Mouse (Mus musculus) layer of hippocampus, adult 11-12 months (tissue): Measurements from ENCODE around the gene Gpr173.
A peak's percentile ranks its signal among the peaks of the same experiment; 100 is the strongest.
"Not testable (repeated sequence)": the region's sequence is repeated elsewhere in the genome, so short reads cannot be mapped to it uniquely, and the experiment has no call there.

Experiments used
- DNase-seq: peaks from one replicate; pipeline ENCODE4 v3.0.0; 2022; ENCODE audit warnings: low spot score

The Gpr173 gene

DNA sequence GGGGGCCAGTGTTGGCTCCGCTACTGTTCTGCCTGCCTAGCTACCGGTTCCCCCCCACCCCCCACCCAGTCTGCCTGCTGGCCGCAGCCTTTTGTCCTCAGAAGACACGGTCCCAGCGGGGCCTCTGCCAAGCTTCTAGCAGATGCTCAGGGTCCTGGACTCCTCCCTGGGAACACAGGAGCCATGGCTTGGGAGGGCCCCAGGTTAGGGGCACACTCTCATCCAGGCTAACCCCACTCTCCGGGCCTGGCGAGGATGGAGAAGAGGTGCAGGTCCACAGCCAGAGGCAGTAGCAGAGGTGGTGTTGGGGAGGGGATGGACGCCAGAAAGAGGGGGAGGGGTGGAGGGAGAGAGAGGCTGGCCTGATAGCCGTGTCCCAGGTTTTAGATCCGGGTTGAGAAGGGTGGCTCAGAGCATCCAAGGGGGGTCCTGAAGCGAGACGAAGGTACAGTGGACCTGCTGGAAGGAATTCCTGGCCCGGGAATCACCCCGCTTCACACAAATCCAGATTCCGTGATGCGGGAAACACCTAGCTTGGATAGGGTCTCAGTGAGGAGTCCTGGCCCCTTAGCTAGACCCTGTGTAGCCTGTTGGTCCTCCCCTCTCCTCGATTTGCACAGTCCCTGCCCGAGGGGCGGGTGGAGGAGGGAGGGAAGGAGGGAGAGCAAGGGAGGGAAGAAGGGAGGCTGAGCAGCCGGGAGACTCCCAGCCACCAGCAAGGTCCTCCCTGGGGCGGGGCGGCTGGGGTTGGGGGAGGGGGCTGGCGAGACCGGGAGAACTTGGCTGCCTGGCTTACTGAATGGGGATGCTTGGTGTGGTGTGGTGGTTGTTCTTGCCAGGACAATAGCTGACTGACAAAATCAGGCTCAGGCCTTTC lies at the start of gene Gpr173:
Gene Gpr173 (minus strand): TSS at position 308 of the 877 bp plus-strand sequence.
- peak; percentile 42 for DNase-seq

DNA sequence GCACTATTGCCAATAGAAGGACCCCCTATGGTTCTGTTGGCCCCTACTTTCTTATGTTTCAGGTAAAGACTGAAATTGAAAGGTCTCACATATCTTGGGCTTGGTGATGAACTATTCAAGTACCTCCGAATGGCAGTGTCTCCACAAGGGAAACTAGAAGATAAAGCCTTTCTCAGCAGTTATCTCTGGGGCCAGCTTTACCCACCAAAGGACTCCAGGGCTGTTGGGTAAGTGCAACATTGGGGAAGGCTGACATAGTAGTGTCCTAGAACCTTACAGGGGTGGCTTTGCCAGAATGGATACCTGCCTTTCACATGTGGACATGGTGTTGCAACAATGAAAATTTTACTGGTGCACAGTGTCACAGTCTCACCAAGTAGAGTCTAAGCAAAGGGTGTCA lies 34.7 kb upstream of the Gpr173 start:
- DNase-seq: no peak

DNA sequence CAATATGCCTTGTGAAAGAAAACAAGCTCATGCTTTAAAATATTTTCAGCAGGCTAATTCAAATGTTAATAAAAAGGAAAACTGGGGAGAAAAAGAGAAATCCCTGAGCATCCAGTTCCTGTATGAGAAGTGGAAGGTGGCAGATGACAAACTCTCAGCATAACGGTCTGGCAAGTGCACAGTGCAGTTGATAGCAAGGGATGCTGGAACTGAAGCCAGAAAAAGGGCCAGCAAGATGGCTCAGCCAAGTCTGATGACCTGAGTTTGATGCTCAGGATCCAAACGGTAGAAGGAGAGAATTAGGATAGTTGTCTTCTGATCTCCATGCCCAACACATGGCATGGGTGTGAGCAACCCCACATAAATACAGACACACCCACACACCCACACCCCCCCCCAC lies 31.6 kb upstream of the Gpr173 start:
- DNase-seq: no peak

DNA sequence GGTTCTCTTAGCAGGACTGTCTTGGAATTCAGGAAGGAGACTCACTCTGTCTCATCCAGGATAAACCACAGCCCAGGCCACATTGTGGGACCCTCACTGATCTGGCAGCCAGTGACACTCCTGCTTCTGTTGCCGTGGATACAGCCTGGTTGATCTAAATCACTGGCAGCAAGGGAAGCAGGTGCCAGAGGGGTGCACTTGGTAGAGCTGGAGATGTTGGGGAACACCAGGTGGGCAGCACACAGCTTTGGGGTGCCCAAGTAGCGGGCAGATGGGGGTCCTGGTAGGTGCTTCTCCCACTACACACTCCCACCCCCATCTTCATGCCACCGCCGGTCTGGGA lies 479 bp downstream of the Gpr173 start:
- no peak for DNase-seq

DNA sequence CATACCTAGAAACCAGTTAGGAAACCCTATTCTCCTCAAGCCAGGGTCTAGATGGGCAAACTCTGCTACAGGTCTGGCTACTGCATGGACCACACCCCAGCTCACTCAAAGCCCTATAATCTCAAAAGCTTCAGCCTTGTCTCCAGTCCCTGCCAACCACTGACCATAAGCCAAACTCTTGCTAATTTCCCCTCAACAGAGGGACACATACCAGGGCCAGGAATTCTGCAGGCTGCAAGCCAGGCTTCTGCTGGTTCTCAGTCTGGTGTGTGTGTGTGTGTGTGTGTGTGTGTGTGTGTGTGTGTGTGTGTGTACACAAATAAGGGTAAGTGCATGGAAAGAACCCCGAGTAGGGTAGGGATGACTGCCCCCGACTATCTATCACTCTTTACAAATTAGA lies 2.1 kb downstream of the Gpr173 start:
- no peak for DNase-seq

DNA sequence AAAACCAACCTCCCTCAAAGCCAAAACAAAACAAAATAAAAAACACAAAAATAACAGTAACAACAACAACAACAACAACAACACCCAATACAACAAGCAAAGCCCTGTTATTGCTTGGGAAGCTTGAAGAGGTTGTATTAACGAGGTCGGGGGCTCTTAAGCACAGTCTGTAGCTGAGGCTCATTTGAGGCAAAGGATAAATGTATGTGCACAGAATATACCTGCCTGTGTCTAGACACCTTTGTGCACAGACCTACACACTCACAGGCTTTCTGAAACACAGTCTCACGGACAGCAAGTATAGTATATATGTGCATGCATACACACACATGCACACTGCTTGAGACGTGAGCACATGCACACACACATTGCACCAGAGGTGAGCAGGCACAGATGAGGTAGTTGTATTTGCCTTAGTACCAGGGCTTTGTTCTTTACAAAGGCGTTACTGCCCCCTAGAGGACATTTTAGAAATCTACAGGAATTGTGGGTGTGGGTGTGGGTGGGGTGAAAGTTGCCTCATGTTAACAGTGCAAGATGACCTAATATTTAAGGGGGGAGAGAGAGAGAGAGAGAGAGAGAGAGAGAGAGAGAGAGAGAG lies 15.9 kb downstream of the Gpr173 start:
- peak; percentile 18 for DNase-seq

DNA sequence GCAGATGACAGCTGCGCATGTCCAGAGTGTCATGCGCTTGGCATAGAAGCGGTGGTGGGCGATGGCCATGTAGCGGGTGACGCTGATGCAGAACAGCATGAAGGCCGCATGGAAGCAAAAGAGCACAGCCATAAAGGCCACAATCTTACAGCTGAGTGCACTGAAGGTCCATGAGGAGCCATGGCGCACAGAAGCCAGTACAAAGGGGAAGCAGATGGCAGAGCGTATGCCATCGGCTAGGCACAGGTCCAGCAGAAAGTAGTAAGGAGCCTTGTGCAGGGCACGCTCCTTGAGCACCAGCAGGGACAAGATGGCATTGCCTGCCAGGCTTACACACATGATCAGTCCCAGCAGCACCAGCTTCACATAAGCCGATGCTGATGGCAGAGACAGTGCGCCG lies 21.5 kb downstream of the Gpr173 start:
- DNase-seq: no peak

DNA sequence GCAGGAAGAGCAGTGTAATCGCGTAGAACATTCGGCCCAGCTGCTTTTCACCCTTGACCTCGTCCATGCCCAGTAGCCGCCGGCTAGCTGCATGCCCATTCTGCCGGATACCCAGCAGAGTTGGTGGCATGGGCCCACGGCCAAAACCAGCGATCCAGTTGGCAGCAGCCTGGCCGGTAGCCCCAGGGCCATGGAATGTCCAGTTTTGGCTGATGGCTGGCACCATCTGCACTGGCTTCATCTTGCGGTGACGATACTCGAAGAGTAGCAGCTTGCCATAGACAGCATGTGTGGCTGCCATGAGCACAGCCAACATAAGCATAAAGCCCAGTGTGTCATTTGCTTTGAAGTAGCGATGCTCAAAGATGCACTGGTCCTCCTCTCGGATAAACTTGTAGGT lies 21.9 kb downstream of the Gpr173 start:
- no peak for DNase-seq

DNA sequence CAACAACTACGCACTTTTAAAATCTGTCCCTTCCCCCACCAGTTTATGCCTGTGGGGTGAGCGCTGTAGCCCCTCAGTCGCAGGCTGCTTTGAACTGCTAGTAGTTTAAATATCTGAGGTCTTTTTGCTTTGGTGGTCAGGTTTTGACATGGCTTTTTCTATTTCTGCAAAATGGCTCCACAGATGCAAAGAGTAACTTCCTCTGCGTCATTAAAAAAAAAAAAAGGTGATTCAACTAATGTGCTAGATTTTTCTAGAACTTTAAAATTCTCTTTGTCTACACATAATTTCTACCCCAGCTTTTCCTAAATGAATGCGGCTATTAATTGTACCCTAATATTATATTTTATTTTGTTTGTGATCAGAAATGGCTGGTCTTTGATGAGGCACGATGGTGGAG lies 25.6 kb downstream of the Gpr173 start:
- DNase-seq: no peak

DNA sequence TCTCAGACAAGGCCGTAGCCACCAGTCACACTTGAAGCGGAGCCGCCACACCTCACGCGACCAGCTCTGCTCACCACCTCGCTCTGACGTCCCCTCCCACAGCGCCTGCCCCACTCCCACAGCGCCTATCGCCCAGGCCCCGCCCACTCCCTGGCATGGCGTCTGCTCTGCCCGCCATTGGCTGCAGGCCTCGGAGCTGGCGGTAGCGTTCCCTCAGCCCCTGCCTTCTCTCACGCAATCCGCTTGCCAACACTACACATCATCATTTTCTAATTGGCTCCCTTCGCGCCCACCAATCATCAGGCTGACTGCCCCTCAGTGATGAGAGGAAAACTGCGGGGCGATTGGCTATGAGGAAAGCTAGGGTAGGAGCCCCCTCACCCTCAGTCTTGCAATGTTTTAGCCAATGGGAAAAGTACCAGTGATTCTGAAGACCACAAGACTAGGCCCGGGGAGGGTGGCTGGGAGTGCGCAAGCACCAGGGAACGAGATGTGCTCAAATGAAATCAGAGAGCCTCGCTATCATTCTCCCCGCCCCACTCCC lies 26.1 kb downstream of the Gpr173 start, which contains the start of gene Tspyl2:
Gene Tspyl2 (minus strand): TSS at position 68 of the 544 bp plus-strand sequence.
- peak; percentile 95 for DNase-seq

DNA sequence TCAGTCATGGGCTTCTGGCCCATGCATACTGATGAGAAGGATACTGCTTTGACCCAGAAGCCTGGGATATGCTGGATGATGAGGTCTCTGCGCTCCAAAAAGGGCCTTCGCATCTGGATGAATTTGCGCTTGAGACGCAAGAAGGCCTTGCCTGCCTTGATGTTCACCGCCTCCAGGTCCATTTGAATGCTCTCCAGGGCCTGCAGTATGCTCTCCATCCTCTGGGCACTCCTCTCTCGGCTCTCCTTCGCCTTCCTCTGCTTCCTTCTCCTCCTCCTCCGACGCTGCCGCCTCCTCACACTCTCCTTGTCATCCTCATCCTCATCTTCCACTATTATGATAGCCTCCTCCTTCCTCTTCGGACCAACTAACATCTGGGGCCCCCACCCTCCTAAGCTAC lies 27.0 kb downstream of the Gpr173 start:
- no peak for DNase-seq

DNA sequence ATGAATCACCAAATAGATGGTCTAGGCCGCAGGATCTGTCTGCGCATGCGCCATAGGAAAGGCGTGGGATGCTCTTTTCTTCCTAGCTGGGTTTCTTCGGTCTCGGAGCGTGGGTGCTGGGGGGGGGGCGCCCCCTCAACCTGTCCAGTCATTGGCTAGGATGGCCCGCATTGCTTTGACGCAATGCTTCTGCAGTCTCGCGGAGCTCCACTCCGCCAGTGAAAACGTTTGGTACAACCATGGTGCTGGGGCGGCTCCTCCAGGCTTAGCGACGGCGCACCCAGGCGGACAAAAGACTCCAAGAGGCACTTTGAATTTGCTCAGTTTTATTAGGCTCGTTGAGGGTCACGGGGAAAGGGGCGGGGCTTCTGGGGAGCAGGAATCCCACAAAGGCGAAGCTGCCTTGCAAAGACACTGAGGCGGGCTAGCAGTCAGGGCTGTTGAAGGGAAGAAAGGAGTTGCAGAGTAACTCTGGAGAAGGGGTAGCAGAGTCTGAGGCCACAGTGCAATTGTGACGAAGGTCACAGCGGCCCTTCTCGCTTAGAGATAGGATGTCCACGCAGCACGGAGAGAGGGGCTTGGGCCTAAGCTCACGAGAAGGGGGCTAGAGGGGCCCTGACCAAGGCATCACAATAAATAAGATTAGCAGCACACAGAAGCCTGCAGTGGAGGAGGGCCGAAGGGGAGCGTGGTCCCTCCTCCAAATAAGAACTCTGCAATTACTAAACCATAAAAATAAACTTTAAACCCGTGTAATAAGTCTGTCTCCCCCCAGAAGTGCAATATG lies 31.8 kb downstream of the Gpr173 start:
- peak; percentile 93 for DNase-seq

DNA sequence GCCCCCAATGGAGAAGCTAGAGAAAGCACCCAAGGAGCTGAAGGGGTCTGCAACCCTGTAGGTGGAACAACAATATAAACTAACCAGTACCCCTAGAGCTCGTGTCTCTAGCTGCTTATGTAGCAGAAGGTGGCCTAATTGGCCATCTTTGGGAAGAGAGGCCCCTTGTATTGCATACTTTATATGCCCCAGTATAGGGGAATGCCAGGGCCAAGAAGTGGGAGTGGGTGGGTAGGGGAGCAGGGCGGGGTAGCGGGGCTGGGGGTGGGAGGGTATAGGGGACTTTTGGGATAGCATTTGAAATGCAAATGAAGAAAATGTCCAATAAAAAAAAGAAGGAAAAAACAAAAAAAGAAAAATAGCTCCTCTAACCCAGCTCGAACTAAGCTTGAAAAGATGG lies 32.4 kb downstream of the Gpr173 start:
- not testable (repeated sequence) for DNase-seq

DNA sequence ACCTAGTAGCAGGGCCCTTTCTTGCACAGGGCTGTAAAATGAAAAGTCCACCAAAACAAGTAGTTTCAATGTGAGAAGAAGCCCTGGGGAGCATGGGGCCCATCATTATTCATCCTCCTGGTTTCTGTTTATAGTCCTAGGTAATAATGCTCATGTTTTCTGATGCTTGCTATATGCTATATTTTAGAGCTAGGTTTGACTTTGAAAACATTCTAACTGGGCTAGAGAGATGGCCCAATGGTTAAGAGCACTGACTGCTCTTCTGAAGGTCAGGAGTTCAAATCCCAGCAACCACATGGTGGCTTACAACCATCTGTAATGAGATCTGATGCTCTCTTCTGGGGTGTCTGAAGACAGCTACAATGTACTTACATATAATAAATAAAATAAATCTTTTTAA lies 39.1 kb downstream of the Gpr173 start:
- not testable (repeated sequence) for DNase-seq

DNA sequence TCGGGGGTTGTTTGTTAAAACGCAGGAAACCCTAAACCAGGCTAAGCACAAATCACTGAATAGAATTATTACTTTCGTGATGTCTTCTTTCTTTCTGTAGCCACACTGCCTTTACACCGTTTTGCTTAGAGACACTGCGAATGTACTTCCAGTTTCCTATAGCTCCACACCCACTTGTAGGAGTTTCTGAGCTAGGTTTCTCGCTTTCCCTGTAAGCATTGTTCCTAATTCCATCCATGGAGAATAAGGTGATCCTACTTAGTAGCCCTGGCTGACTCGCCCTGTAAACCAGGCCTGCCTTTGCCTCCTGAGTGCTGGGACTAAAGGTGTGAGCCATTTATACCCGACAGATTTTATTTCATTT lies 40.8 kb downstream of the Gpr173 start:
- DNase-seq: no peak

DNA sequence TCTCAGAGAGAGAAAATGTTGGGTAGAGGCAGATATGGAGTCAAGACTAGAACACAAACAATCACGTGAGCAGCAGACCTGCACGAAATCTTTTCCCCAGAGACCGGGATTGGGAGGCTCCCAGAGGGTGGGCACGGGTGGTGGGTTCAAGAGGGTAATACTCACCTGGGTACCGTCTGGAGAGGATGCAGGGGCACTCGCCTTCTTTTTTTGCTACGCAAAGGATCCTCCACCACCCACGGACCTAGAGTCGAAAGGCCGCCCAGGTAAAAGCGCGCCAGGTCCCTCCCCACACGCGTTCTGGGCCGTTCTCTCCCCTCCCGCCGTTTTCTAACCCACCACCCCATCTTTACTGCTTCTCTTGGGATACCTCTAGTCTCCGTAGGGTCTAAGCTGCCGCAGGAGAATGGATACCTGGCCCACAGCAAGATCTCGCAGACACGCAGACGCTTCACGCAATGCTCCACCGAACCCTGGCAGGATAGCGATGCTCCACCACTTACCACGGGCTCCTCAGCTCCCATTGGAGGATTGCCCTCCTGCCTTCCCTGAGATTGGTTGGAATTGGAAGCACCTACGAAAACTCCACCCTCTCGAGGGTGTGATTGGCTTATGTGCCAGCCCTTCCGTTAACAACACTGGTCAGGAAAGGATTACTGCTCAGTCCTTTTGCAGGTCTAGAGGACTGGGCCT lies 41.4 kb downstream of the Gpr173 start, which contains the start of gene Kantr:
Gene Kantr (minus strand): TSS at position 500 of the 693 bp plus-strand sequence.
- peak; percentile 81 for DNase-seq

DNA sequence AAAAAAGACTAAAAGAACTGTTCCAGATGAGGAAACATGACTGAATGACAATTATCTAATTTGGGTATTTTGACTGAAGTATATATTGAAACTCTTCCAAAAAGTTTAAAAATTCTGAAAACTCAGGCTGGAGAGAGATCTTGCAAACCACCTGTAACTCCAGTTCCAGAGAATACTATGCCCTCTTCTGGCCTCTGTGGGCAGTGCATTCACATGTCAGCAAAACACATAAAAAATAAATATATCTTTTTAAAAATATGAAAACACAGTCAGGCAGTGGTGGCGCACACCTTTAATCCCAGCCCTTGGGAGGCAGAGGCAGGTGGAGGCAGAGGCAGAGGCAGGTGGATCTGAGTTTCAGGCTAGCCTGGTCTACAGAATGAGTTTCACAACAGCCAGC lies 44.9 kb downstream of the Gpr173 start:
- DNase-seq: no peak

DNA sequence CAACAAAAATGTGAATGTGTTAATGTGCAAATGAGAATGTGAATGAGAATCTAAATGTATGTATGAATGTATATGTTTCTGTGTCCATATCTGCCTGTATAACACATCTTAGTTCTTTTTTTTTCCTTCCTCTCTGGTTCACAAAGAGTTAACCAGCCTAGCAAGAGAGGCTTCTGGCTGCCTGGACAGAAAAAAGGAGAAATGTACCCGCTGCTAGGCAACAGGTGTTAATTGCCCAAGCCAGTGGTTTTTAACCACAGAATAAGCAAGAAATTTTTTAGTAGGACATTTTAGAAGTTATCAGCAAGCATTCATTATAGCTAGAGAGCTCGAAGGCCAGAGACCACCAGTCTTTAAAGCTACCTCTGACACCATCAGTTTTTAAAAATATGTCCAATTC lies 45.7 kb downstream of the Gpr173 start:
- no peak for DNase-seq

DNA sequence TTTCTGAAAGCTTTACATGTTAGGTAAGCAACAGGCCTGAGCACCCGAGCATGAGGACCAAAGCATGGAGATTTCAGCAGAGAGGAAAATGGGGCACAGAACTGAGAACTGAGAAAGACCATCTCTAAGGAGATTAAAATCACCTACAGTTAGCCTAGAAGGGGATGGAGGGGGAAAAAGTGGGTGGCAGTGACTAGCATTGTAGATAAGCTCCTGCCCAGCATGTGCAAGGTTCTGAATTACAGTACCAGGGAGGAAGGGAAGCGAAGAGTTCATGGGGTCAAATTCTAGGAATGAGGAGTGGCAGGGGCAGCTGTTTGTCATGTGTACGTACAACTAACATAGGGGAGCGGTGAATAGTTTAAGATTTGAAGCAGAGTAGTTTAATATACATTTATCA lies 48.0 kb downstream of the Gpr173 start:
- DNase-seq: no peak

DNA sequence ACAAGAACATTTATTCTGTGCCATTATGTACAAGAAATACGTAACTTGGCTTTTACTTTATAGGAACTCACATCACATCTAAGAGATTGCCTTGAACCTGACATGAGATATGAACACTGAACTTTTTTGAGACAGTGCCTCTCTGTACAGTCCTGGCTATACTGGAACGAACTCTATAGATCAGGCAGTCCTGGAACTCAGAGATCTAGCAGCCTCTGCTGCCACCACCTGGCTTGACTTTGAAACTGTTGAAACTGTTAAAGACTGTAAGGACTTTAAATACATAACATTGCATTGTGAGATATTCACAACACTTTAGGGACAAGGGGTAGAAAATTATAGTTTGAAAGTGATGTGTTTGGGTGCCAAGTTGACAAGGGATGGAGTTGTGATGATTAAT lies 60.6 kb downstream of the Gpr173 start:
- no peak for DNase-seq

DNA sequence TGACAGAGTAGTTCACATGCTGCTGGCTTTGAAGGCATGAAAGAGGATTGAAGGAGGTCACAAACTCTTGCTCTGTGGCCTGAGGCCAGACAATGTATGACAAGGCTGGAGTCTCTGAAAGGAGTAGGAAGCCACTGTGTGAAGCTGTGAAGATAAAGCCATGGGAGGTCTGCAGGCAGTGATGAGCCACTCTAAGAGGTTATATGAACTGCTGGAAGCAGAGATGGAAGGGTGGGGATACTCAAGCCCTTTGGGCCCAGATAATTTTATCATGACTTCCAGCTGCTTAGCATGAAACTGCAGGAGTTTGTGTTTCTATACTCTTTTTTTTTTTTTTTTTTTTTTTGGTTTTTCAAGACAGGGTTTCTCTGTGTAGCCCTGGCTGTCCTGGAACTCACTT lies 61.1 kb downstream of the Gpr173 start:
- no peak for DNase-seq

DNA sequence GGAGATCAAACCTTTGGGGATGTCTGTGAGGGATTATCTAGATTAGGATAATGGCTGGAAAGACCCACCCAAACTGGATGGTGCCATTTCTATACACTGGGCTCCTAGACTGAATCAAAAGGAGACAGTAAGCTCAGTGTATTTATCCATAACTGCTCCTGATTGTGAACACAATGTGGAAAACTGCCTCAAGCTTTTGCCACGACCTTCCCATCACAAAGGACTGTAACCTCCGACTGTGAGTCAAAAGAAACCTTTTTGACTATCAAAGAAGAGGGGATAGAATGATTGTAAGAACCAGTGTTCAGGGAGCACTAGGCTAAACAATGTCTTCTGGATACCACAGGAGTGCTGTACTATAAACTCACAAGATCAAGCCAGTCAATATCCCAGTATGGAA lies 62.3 kb downstream of the Gpr173 start:
- no peak for DNase-seq
